Mouse (Mus musculus) heart, embryonic 10.5 days (tissue): Measurements from ENCODE around the gene Fer. TPM values are rescaled to one million over a fixed set of nuclear protein-coding genes. Genes with fewer than 3 reads are reported as not detected.

ENCODE experiments used
- DNase-seq: peaks from one replicate; pipeline ENCODE4 v3.0.0-alpha.2; 2017; ENCODE audit warnings: low spot score
- H3K27ac ChIP-seq: fragments of 300-500 bp; sonication (generic); 2 replicates; pipeline ENCODE4 v1.5.1; 2016; ENCODE audit warnings: mild to moderate bottlenecking
- H3K27me3 ChIP-seq: fragments of 300-500 bp; sonication (generic); 2 replicates; pipeline ENCODE4 v1.6.1; 2016; ENCODE audit warnings: mild to moderate bottlenecking; ENCODE audit not compliant: poor library complexity, insufficient read depth, severe bottlenecking
- H3K36me3 ChIP-seq: fragments of 300-500 bp; sonication (generic); 2 replicates; pipeline ENCODE4 v1.6.1; 2016; ENCODE audit warnings: mild to moderate bottlenecking, moderate library complexity
- H3K4me1 ChIP-seq: fragments of 300-500 bp; sonication (generic); 2 replicates; pipeline ENCODE4 v1.6.1; 2016; ENCODE audit warnings: mild to moderate bottlenecking
- H3K4me3 ChIP-seq: fragments of 300-500 bp; sonication (generic); 2 replicates; pipeline ENCODE4 v1.5.1; 2016; ENCODE audit warnings: mild to moderate bottlenecking, moderate library complexity
- H3K9me3 ChIP-seq: fragments of 300-500 bp; sonication (generic); 2 replicates; pipeline ENCODE4 v1.6.1; 2016; ENCODE audit warnings: mild to moderate bottlenecking, moderate library complexity
- WGBS: fragments of 180-500 bp; shearing (Covaris S2); methylation state at CpG from one replicate; pipeline ENCODE4 v1.1.7; 2016; 5-methylcytosine and 5-hydroxymethylcytosine counted together
- polyA plus RNA-seq: library from polyadenylated mRNA; unstranded; fragments of >200 nt; fragmentation: Nextera tagmentation; extraction: Ambion mirVana; gene quantifications from 2 replicates; pipeline ENCODE4 v1.2.1, GENCODE M21; 2016

The Fer gene
- 26.4 and 28.1 TPM in 2 replicates for polyA plus RNA-seq

DNA sequence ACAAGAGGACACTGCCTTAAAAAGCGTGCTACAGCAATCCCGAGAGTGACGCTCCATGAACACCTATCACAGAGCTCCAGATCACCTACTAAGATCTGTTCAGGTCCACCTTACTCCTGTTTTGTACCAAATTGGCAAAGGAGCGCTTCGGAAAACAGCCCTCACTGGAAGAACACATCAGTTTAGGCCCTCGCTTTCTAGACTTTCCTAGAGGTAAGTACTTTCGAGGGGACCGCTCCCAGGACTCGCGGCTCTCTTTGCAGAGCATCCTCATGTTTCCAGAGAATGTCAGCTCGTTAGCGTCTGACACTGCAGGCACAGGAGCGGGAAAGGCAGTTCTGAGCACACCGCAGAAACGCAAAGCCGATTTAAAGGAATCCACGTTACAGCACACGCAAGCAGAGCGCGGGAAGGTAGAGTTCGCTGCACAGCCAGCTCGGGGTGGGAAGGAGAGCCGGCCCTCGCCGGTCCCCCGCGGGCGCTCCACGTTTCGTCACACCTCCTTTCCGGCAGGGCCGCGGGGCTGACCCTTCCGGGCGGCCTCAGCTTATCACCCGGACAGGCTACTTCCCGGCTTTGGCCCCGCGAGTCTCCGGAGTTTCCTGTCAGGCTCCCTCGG is at the start of gene Fer:
Gene Fer (plus strand): TSS at position 51 of the 619 bp plus-strand sequence.
- Histone ChIP-seq H3K4me1 (peaks cover 24% of the 10 kb centered on the region), H3K27me3 (no peaks in the 10 kb centered on the region), H3K9me3 (no peaks in the 10 kb centered on the region), H3K36me3 (no peaks in the 10 kb centered on the region), H3K27ac (peak within 1 kb of the TSS; percentile 95), H3K4me3 (peak within 1 kb of the TSS; percentile 97)
- no peak for DNase-seq
- under 1% methylated on average over 41 of the region's 41 CpGs for WGBS

GRCm38 (mm10) chr17:63813552-63813951 is 49.3 kb upstream of the Fer start:
- no peaks in the 10 kb centered on the region for H3K36me3 ChIP-seq
- peak; percentile 43 for DNase-seq
- H3K9me3 ChIP-seq = no peaks in the 10 kb centered on the region
- no peaks in the 10 kb centered on the region for H3K4me1 ChIP-seq
- no peak overlapping the region for H3K4me3 ChIP-seq
- no peak overlapping the region for H3K27ac ChIP-seq
- WGBS = 83% methylated on average over 6 of the region's 6 CpGs
- H3K27me3 ChIP-seq = no peaks in the 10 kb centered on the region

DNA sequence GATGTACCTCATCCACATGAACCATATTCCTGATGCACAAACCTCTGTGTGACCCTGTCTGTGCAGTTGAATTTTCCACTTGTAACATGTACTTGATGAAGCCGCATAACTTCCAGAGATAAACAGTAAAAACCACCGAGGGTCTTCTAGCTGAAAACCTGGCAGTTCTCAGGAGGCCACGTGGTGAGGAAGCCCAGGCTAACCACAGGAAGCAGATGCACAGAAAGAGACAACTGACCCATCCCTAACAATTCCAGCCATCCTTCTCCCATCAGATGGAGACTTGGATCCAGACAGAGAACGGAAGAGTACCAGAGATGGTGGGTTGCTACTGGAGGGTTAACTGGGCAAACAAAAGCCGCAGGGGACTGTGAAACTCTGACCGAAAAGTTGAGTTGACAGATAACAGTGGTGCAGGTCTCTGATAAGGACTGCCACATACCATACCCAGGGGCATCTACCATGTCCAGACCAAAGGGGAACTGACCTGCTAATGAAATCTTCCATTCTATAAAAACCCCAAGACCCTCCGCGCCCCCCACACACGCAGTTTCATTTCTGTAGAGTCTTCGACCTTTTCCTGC is 44.3 kb upstream of the Fer start:
- H3K4me1 ChIP-seq = no peaks in the 10 kb centered on the region
- H3K36me3 ChIP-seq = no peaks in the 10 kb centered on the region
- H3K9me3 ChIP-seq = no peaks in the 10 kb centered on the region
- H3K27me3 ChIP-seq = no peaks in the 10 kb centered on the region
- no peak overlapping the region for H3K4me3 ChIP-seq
- 61% methylated on average over 10 of the region's 10 CpGs for WGBS
- no peak overlapping the region for H3K27ac ChIP-seq
- DNase-seq = peak; percentile 35

GRCm38 (mm10) chr17:63824141-63824540 is 38.7 kb upstream of the Fer start:
- WGBS = 89% methylated on average over 4 of the region's 4 CpGs
- Histone ChIP-seq H3K27me3 (no peaks in the 10 kb centered on the region), H3K4me3 (no peak overlapping the region), H3K27ac (no peak overlapping the region), H3K36me3 (no peaks in the 10 kb centered on the region), H3K9me3 (no peaks in the 10 kb centered on the region), H3K4me1 (no peaks in the 10 kb centered on the region)
- DNase-seq = peak; percentile 30

DNA sequence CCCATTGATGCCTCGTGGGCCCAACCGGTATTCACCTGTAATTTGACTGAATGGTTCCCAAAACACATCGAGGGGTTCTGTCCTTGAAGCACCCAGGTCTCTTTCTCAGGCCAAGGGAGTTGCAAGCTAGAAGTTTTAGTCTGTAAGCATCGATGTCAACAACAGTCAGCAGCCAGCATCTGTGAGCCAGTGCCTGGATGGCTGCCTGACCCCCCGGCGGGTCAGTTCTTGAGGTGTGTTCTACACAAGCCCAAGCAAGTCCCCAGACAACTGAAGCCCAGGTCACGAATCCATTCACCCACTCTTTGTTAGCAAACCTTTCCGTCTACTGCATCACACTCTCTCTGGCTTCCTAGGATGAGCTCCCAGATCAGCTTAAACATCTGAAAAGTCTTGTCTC is 36.7 kb upstream of the Fer start:
- WGBS = 81% methylated on average over 8 of the region's 8 CpGs

GRCm38 (mm10) chr17:63826767-63827166 is 36.1 kb upstream of the Fer start:
- 79% methylated on average over 7 of the region's 7 CpGs for WGBS
- Histone ChIP-seq H3K4me3 (no peak overlapping the region), H3K27ac (no peak overlapping the region), H3K4me1 (no peaks in the 10 kb centered on the region), H3K9me3 (no peaks in the 10 kb centered on the region), H3K27me3 (no peaks in the 10 kb centered on the region), H3K36me3 (no peaks in the 10 kb centered on the region)
- peak; percentile 19 for DNase-seq

More for the DNA sequence above, 36.7 kb upstream of the Fer start:
- no peaks in the 10 kb centered on the region for H3K9me3 ChIP-seq
- H3K27me3 ChIP-seq = no peaks in the 10 kb centered on the region
- DNase-seq = peak; percentile 63
- no peaks in the 10 kb centered on the region for H3K36me3 ChIP-seq
- no peaks in the 10 kb centered on the region for H3K4me1 ChIP-seq
- no peak overlapping the region for H3K4me3 ChIP-seq
- no peak overlapping the region for H3K27ac ChIP-seq

DNA sequence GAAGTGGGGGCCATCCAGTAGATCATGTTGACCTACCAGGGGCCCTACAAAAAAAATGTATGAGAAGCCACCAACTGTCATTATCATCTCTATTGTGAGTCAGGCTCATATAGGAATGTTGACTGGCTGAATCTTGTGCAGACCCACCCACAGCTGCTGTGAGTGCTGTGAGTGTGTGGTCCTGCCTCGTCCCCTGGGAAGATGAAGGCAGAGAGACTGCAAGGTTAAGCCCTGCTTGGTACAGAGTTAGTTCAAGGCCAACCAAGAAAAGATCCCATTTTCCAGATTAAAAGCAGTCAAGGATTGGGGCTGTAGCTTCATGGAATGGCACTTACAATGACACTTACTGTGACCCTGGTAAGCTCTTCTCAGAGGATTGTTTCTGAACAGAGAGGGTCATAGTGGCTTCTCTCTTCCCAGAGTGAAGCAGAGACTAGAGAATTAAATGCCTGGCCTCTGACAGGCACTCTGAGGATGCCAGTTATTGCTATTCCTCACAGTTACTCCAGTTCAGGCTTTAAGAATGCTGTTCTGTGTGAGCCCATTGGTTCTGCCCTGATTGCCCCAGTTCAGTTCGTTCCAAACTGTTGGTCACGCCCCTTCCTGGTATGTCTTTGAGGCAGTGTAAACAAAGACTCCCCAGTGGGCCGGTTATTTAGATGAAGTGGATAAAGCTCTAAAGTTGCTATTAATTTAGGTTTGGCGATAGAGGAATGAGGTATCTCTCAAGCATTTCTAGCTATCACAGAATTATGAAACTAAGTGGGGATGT is 34.1 kb upstream of the Fer start:
- Histone ChIP-seq H3K4me3 (no peak overlapping the region), H3K4me1 (no peaks in the 10 kb centered on the region), H3K27me3 (no peaks in the 10 kb centered on the region), H3K27ac (no peak overlapping the region), H3K9me3 (no peaks in the 10 kb centered on the region), H3K36me3 (no peaks in the 10 kb centered on the region)
- WGBS = 59% methylated on average over 5 of the region's 5 CpGs
- DNase-seq = no peak

GRCm38 (mm10) chr17:63831550-63831949 is 31.3 kb upstream of the Fer start:
- no peak overlapping the region for H3K27ac ChIP-seq
- no peaks in the 10 kb centered on the region for H3K27me3 ChIP-seq
- no peak overlapping the region for H3K4me3 ChIP-seq
- no peaks in the 10 kb centered on the region for H3K36me3 ChIP-seq
- no peaks in the 10 kb centered on the region for H3K9me3 ChIP-seq
- 85% methylated on average over 4 of the region's 4 CpGs for WGBS
- DNase-seq = no peak
- H3K4me1 ChIP-seq = no peaks in the 10 kb centered on the region

DNA sequence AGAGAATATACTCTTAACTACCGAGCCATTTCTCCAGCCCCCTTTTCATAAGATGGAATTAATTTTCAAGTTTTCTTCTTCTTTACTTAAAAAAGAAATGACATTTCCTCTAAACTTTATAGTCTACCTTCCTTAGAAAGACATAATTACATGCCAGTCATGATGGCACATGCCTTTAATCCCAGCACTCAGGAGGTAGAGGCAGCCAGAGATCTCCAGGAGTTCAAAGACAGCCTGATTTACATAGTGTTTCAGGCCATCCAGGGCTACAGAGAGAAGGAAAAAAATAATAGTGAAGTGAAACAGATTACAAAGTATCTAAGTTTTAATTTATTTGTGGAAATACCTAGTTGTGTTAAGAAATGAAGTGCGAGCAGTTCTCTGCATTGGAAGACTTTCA is 26.6 kb upstream of the Fer start:
- WGBS = 80% methylated on average over 2 of the region's 2 CpGs
- H3K27ac ChIP-seq = no peak overlapping the region
- no peak for DNase-seq
- H3K27me3 ChIP-seq = no peaks in the 10 kb centered on the region
- no peak overlapping the region for H3K4me3 ChIP-seq
- no peaks in the 10 kb centered on the region for H3K36me3 ChIP-seq
- H3K9me3 ChIP-seq = no peaks in the 10 kb centered on the region
- H3K4me1 ChIP-seq = no peaks in the 10 kb centered on the region

- H3K27ac ChIP-seq = no peak overlapping the region
- H3K4me1 ChIP-seq = no peaks in the 10 kb centered on the region
- WGBS = 71% methylated on average over 8 of the region's 8 CpGs
- no peaks in the 10 kb centered on the region for H3K27me3 ChIP-seq
- no peaks in the 10 kb centered on the region for H3K36me3 ChIP-seq
- H3K4me3 ChIP-seq = no peak overlapping the region
- no peak for DNase-seq
- H3K9me3 ChIP-seq = no peaks in the 10 kb centered on the region
Measured at GRCm38 (mm10) chr17:63836641-63837040, 26.2 kb upstream of the Fer start.

GRCm38 (mm10) chr17:63838144-63838543 is 24.7 kb upstream of the Fer start:
- 85% methylated on average over 8 of the region's 8 CpGs for WGBS
- Histone ChIP-seq H3K27me3 (no peaks in the 10 kb centered on the region), H3K4me3 (no peak overlapping the region), H3K27ac (no peak overlapping the region), H3K36me3 (no peaks in the 10 kb centered on the region), H3K4me1 (no peaks in the 10 kb centered on the region), H3K9me3 (no peaks in the 10 kb centered on the region)
- no peak for DNase-seq

GRCm38 (mm10) chr17:63839636-63840269 is 23.1 kb upstream of the Fer start:
- 87% methylated on average over 3 of the region's 3 CpGs for WGBS
- Histone ChIP-seq H3K27me3 (no peaks in the 10 kb centered on the region), H3K4me1 (no peaks in the 10 kb centered on the region), H3K36me3 (no peaks in the 10 kb centered on the region), H3K9me3 (no peaks in the 10 kb centered on the region), H3K27ac (no peak overlapping the region), H3K4me3 (no peak overlapping the region)
- DNase-seq = no peak

GRCm38 (mm10) chr17:63842226-63842625 is 20.6 kb upstream of the Fer start:
- WGBS = 63% methylated on average over 1 of the region's 1 CpGs

More at GRCm38 (mm10) chr17:63842226-63842625, 20.6 kb upstream of the Fer start:
- H3K4me3 ChIP-seq = no peak overlapping the region
- H3K9me3 ChIP-seq = no peaks in the 10 kb centered on the region
- DNase-seq = no peak
- H3K36me3 ChIP-seq = no peaks in the 10 kb centered on the region
- no peak overlapping the region for H3K27ac ChIP-seq
- H3K27me3 ChIP-seq = no peaks in the 10 kb centered on the region
- no peaks in the 10 kb centered on the region for H3K4me1 ChIP-seq
